Mouse (Mus musculus): ENCODE data around the gene Rfc1.

The Rfc1 gene

DNA sequence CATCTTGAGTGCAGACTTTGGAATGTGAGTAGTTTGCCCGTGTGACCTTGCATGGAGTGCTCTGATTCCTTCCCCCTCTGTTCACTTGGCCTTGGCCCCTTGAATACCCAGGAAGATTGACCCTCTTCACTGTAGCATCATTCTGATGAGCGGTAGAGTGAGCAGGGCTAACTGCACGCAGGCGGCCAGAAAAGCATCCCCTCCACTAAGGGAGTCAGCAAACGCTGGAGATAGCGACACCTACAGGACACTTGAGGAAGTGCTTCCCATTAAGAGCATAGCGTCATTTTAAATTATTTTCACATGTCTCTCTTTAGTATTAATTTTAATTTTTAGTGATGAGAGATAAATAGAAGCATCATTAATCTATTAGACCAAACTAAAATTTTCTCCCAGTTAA is 122.1 kb downstream of the Rfc1 start:
- DNase-seq (ENCODE audit: low read depth in 1 of 2, low spot score in 2 of 2) = no peak

All from monocyte, adult 2 months (primary cell).